Mouse (Mus musculus) 416B (cell line): ENCODE data around the gene Afmid.
A peak's percentile ranks its signal among the peaks of the same experiment; 100 is the strongest.

Source experiments
- DNase-seq: peaks from one replicate; pipeline ENCODE4 v3.0.0; 2011; ENCODE audit warnings: low read depth

Afmid gene

DNA sequence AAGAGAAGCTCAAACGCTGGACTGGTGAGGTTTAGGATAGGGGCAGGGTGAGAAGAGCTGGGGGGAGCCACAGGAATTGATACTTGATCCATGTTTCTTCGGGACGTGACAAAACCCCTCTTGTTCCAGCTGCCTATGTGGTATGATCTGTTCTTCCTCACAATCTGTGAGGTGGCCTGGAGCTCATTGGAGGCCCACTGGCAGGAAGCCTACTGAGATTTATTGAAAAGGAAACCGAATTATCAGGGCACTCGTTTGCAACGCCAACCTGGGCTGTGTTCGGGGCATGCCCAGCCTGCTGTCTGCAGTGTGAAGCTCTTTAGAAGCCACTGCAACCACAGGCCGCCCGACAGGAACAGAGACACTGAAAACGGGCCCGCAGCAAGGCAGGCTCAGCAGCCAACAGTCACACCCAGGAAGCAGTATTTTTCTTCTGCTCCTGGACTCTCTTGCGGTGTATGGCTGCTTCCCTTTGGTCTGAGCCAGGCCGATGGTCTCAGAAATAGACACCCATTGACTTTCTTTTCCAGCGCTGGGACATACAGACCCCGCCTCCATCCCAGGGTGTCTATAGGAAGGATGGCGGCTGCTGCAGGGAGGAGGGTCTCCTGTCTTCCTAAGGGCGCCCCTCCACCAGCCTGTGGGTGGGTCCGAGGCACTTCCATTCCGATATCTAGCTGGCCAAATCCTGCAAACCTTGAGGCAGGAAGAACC, 22.7 kb downstream of the Afmid start:
- no peak for DNase-seq

DNA sequence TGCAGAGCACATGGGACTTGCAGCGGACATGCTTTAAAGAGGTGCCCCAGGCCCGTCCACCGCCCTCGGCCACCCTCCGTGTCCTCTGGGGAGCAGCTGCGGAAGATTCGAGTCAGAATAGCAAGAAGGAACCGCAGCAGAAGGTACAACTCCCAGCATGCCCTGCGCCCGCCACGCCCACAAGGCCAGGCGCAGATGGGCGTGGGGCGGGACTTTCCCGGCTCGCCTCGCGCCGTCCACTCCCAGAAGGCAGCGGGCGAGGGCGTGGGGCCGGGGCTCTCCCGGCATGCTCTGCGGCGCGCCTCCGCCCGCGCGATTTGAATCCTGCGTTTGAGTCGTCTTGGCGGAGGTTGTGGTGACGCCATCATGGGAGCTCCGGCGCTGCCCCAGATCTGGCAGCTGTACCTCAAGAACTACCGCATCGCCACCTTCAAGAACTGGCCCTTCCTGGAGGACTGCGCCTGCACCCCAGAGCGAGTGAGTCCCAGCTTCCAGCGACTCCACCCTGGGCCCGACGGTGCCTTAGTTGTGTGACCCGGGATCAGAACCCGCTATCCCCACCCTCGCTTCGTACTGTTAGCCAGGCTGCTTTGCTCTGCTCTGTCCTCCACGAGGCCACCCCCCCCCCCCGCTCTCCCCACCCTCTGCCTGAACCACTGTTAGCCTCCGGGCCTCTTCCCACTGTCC, 23.4 kb downstream of the Afmid start, which contains the start of gene Birc5:
Birc5 (plus strand) TSS at position 267 of the 687 bp plus-strand sequence.
- DNase-seq: peak; percentile 97

DNA sequence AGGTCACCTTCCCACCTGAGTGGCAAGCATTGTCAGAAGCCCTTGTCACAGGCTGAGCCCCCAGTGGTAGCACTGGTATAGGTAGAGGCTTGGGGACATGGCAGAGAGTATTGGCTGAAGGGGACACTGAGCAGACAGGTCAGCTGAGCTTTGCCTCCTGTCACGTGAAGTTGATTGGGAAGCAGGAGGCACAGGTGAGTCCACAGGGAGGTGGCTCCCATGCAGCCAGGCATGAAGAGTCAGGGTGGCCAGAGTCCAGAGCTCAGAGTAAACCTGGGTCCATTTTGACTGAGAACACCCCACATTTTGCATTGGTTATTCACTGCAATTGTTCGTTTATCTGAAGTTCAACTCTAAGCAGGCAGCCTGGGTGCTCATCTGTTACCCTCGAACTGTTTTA, 27.2 kb downstream of the Afmid start:
- DNase-seq: no peak

DNA sequence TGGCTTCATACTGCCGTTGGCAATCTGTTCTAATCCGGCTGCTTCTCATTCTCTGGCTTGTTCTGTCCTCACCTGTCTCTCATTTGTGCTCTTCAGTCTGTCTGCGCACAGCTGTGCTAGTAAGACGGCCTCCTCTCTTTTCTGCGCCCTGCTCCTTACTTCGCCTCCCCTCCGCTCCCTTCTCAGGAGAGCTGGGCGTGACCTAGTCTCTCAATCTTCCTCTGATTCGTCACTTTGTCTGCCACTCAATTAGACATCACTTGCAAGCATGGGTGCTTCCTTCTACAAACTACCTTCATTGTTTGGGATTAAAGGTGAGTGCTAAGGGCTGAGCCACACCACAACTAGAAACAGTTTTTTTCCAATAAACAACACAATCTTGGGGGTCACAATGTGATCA, 28.5 kb downstream of the Afmid start:
- DNase-seq: no peak

DNA sequence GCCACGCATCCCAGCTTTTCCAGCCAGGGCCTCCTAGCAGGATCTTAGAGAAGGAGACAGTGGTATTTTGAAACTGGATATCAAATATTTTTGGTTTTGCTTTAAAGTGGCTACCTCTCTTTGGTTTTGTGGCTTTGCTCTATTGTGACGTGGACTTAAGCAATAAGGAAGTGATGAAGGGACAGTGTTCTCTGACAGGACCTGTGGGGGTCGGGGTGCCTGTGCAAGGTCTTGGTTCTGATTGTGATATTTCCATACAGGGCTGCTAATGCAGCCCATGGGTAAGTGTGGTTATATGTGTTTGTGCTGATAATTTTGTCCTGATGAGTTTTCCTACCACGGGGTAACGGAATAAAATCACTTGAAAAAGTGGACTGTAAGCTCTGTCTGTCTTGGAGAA, 29.6 kb downstream of the Afmid start:
- peak; percentile 53 for DNase-seq

DNA sequence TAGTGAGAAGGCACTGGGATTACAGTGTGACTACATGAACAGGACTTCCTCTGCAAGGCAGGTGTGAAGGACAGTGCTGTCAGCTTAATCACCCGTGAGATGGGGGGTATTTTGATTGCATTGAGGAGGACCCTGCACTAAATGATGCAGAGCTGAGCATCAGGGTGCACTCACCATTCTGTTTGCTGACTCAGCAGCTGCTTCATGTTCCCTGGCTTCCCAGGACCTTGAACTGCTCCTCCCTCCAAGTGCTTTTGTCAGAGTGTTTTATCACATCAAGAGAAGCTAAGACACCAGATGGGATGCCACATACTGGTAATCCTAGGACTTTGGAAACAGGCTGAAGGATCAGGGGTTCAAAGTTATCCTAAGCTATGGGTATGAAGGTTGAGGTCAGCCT, 30.3 kb downstream of the Afmid start:
- no peak for DNase-seq

DNA sequence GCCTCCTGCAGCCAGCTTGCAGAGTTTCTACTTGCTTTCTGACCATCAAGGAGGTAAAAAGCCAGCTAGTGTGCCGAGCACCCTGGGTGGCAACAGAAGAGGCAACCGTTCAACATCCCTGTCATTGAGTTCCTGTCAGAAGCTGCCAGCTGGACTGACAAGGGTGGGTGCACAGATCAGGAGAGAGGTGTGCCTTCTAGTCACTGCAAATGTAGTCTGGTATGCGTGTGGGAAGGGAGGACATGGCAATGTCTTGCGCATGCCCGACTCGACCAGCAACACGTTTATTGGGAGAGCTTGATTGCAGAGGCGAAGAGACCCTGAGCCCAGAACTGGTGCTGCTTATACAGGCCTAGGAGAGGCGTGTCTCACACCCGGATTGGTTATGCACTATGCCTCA, 31.7 kb downstream of the Afmid start:
- DNase-seq: no peak

DNA sequence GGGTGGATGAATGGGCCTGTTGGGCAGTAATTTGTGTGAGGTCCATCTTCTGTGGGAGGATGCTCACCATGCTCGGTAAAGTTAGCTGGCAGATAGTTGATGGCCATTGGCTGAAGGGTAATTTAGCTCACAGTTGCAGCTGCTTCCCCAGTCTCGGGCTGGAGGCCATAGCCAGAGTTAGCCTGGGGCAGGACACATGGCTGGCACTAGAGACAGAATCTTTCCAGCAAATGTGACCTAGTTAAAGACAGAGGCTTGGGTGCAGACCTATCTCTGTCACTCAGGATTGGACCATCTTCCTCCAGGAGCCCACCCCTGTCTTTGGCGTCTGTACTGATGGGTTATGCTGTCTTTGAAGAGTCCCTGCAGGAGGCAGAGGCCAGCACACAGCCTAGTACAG, 32.7 kb downstream of the Afmid start:
- DNase-seq: no peak

DNA sequence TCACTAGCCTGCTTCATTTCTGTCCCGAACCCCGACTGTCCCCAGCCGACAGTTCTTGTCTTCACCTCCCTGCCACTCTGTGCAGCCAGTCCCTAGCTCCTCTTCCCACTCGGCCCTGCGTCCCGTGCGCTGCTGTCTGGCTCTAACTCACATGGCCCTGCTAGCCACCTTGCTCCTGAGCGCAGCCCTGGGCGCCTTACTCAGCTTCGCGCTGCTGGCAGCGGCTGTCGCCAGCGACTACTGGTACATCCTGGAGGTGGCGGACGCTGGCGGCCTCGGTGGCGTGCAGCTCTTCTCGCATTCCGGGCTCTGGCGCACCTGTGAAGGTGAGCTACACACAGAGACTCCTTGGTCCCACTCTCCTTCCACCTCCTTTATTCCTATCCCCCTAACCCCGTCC, 34.9 kb downstream of the Afmid start, which contains the start of gene Tmem235:
Tmem235 (plus strand) TSS at position 152 of the 400 bp plus-strand sequence.
- no peak for DNase-seq

DNA sequence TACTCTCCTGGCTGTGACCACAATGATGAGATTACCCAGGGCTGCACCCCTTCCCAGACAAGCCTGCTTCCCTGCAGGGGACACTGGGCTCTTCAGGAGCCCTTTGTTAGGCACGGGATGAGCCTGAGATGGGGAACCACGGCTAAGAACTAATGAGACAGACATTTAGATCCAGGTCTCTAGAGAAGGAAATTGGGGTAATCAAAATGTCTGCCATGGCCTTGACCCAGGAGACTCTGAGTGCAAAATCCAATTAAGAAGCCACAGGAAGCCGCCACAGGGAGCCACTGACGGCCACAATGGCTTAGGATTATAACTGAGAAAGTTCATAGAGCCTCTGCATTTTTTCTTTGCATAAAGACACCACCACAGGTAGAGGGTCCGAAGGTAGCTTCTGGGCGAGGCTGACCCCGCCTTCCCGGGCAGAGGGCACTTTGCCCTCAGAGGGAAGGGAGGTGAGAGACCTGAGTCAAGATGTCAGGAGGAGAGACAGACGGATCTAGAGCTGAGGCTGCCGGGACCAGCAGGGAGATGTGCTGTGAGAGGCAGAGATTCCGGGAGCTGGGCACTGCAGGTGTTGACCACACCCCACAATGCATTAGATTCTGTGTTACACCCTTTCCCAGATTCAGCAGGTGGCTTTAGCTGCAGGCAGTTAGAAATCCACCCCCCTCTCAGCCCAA, 37.6 kb downstream of the Afmid start:
- no peak for DNase-seq

DNA sequence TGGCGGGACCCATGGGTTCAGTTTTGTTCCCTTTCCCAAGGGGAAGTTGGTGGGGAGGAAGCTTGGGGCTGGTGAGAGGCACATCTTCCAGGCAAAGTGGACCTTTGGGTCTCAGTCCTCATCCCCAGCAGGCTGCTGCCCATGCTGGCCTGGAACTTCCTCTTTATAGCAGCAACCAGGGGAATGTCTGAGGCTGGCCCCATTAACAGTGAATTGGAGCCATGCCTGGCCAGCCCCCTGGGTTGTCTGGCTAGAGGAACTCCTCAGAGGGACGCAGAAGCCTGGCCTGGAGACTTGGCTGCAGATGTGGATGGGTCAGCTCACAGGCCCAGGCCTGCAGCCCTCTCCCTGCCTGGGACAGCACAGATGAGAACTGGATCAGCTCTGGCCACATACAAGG, 39.1 kb downstream of the Afmid start:
- DNase-seq: no peak

DNA sequence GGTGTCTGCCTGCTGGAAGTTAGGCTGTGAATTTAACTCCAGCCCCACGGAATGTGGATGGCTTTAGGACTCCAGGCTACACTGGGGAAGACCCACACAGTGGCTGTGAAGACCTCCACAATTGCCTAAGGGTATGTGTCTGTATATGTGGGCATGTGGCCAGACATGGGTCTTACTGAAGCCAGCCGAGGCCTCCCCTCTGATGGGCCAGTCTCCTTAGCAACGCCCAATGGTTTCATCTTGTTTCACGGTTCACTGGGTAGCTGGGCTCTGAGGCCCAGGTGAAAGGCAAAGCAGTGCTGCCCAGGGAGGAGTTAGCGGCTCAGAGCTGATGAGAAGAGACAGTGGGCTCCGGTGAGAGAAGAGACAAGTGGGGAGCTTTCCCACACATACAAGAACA, 40.3 kb downstream of the Afmid start:
- DNase-seq: no peak

DNA sequence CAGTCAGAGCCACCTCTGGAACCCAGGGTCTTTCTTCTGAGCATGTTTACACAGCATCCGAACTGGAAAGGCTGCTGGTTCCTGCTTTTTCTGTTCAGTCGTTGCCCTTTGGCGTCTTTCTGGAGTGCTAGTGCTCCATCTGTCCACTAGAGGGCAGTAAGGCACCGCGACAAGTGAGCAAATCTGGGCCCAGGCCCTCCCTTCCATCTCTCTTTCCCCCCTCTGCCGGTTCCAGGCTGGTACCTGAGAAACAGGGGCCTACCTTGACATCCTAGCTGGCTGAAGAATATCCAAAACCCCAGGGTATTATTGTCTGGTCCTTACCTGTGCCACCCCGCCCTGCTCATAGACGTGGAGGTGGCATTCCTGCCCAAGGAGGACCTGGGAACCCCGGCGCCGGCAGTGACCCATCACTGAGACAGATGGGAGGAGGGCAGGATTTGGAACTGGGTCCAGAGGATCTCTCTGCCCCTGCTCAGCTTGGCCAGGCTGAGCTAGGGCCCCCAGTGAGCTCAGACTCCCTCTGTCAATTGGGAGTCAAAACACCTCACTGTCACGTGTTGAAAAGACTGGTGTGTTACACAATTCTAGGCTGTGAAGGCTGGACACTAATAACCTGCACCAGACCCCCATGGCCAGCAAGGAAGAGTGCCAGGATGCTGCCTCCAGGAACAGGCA, 45.1 kb downstream of the Afmid start:
- DNase-seq: peak; percentile 81

DNA sequence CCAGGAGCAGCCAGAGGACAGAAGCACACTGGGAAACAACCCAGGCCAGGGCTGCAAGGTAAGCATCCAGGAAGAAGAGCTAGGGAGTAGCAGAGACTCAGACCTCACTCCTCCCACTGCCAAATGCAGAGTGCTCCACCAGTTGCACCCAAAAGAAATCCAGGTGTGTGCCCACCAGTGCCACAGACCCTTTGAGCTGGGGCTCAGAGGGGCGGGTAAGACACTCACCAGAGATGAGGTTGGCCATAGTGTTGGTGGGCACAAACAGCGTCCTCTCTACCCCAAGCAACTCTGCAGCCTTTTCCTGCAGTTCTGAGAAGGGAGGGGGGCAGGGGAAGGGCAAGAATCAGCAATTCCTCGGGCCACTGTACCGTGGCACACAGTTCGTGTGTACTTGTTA, 45.7 kb downstream of the Afmid start:
- no peak for DNase-seq

DNA sequence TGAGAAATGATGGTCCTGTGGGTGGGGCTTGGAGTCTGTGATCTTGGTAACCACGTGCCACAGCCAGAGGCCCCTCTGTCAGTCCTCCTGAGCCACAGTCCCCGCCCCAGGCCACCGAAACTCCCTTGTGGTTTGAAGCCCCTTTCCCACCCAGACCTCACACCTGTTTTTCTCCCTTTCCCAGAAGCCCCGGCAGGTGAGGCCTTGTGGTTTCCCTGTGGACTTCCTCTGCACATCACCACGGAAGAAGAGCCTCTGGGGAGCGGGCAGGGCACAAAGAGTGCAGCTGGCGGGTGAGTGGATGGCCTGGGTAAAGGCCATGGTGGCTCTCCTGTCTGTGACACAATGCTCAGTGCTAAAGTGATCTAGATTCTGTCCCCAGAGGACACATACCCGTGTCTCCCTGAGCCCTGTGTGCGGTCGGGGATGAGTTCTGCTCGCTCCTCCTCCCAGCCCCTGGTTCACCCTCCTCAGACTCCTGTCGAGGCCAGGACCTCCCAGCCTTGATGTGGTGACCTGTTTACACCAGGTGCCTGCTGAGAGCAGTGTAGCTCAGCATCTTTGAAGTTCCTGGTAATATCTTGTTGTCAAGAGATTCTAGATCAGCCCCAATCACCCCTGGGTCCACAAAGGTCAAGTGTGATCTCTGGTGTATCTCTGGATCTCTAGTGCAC, 46.3 kb downstream of the Afmid start:
- DNase-seq: no peak

DNA sequence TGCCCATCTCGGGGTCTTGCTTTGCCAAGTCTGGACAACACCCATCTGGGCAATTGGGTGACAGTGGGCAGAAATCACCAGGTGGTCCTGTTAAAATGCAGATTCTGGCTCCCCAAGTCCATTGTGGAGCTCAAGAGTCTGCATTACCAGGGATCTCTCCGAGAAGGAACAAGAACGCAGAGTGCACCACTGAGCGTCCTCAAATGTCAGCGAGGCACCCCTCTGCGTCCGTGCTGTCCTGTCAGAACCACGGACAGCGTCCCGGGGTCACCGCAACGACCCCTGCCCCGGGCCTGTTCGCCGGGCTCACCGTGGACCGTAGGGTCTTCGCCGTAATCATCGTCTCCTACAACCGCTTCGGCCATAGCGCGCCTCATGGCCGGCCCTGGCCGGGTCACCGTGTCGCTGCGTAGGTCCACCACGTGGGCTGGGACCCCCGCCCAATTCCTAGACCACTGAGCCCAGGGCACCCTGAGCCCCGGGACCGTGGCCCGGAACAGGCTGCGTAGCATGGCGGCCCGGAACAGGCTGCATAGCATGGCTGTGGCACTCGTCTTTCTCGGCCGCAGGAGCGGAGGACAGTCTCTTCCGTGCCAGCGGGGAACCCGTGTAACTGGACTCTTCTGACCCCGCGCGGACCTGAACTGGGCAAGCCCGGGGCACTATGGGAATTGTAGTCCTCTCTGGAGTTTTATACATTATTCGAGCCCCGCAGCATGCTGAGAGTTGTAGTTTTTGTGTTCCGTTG, 47.3 kb downstream of the Afmid start, which contains the start of gene Tha1:
Tha1 (minus strand) TSS at position 621 of the 748 bp plus-strand sequence.
- DNase-seq: peak; percentile 86

DNA sequence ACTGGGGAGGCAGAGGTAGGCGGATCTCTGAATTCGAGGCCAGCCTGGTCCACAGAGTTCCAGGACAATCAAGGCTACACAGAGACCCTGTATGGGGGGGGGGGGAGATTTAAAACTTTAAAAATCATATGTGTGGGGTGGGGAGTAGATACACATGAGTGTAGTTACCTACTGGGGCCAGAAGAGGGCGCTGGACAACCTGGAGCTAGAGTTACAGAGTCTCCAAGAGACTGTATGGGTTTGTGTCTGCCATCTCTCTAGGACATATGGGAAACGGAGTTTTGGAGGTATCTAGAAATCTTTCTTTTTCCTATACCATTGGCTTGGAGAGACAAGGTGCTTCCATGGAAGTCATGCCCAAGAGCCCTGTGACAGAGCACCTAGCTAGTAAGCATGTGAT, 48.7 kb downstream of the Afmid start:
- peak; percentile 67 for DNase-seq

DNA sequence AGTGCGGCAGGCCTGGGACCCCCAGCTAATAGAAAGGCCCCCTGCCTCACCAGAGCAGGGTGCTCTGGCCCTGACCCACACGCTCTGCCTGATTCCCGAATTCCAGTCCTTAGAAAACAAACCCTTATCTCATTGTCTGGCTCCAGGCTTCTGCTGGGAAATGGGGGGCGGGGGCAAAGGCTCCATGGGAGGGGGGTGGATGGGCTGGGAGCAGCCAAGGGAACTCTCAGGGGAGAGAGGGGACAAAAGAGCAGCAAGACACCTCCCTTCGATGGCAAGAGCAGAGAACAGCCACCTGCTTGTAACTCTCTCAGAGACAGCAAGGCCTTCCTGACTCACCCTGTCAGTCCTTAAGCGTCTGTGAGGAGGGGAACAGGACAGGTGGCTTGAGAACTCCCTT, 50.0 kb downstream of the Afmid start:
- no peak for DNase-seq

DNA sequence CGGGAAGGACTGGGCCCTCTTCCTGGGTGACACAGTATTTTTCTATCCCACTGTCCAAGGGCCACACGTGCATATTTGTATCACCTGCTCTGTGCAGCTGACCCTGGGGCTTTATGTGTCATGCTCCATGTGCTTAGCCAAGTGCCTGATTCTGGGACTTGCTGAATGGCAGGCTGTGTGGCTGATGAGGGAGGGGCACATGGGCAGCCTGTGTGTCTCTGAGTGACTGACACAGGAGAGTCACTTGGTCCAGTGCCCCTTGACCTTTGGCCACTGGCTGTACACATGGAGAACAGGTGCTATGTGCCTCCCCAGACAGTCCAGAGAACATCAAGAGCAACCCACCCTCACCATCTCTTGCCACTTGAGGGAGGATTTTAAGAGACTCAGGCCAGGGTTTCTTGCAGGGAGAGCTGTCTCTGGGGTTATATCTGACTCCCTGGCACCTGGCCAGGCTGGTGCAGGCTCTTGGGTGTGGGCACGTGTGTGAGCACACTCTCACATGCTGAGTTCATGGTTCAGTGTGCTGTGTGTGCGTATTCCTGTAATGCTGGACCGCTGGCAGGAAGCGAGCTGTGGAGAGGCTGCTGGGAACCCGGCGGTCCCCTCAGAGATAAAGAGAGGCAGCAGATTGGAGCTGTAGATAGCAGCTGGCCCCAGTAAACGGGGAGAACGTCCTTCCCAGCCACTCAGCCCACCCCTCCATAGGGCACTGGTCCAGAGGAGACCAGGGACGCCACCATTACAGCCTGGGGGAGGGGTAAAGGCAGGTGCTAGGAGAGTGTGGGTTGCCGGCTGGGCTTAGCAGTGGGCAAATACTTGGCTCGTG, 52.4 kb downstream of the Afmid start:
- peak; percentile 93 for DNase-seq

DNA sequence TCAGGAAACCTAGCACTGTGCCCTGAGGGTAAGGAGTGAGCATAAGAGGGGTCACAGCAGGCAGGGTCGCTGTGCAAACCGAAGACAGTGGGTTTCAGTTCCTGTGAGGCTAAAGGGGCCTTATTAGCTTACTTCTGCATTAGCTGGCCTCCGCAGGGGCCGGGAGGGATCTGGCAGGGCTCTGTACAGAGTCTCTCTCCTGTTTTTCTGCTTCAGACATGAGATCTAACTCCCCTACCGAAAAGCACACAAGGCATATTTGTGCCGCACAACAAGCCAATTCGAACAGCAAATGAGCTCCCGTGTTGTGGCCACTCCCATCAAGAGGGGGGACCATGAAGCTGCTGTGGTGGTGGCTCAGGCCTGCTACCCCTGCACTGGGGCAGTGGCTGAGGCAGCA, 53.2 kb downstream of the Afmid start:
- peak; percentile 62 for DNase-seq
